Mouse (Mus musculus) megakaryocyte progenitor cell, adult 5-6 weeks (primary cell): ENCODE measurements at regions not wholly inside any gene's neighbourhood (a gene's known extent, or its start where the extent isn't known, plus 50 kb on each side); places are given as distances from the start of the nearest gene placed in this dataset.

ENCODE experiments used
- ATAC-seq: replicated peaks from 2 replicates; pipeline ENCODE4 v1.8.0; 2016; ENCODE audit warnings: mild to moderate bottlenecking, moderate TSS enrichment, inconsistent platforms; ENCODE audit not compliant: poor library complexity

DNA sequence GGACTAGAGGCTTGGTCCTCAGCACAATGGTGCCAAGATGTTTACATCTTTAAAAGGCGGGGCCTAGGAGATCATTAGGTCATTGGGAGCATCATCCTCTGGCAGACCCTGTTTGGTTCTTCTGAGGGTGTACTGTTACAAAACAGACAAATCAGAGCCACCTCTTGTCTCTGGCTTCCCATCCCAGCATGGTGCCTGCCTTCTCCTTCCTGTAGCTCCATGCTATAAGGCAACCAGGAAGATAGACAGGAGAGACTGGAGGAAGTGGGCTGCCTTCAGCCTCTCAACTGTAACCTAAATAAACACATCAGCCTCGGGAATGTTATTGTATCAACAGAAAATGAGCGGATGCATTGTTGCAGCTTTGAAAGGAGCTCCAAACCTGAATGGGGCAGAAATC lies 529.8 kb upstream of the Gm765 start:
- ATAC-seq, result no peak

DNA sequence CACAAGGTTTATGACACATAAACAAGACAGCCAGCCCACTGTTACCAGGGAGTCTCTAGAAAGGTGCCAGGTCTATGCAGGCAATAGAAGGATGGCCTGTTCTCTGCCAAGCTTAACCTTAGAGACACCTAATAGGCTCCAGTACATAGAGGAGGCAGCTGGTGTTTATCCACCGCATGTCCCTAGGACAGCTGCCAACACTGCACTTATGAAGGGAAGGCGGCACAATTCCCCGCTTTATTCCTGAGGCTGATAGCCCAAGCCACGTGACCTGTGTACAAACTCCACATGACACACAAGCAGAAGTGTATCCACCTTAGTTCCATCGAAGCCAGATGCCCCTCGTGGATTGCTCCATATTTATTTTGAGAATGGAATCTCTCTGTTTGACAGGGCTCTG lies 527.2 kb upstream of the Gm765 start:
- no peak for ATAC-seq

DNA sequence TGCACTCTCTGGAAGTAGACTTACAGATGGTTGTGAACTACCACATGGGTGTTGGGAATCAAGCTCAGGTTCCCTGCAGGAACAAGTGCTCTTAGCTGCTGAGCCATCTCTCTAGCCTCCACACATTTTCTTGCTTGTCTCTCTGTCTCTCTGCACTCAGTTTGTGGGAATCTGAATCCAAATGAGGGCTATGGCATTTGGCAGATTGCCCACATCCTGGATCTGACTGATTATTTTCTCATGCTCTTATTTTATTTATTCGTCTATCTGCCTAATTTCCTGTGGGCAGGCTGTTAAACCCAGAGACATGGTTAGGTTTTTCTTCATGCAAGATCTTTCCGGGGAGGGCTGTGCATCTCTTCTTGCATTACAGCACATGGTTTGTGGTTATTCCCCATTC lies 521.8 kb upstream of the Gm765 start:
- no peak for ATAC-seq

DNA sequence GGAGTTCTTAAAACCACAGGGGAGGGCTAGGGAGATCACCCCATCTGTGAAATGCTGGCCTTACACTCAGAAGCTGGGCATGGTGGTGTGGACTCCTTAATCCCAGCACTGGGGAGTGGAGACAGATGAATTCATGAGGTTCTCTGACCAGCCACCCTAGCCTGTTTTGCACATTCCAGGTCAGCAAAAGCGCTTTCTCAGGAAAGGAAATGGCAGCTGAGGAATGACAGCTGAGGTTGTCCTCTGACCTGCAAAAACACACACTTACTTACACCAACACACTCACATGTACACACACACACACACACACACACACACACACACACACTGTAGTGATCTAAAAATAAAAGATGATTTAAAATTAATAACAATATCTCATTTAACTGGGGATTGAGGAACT lies 513.4 kb upstream of the Gm765 start:
- ATAC-seq, result no peak

DNA sequence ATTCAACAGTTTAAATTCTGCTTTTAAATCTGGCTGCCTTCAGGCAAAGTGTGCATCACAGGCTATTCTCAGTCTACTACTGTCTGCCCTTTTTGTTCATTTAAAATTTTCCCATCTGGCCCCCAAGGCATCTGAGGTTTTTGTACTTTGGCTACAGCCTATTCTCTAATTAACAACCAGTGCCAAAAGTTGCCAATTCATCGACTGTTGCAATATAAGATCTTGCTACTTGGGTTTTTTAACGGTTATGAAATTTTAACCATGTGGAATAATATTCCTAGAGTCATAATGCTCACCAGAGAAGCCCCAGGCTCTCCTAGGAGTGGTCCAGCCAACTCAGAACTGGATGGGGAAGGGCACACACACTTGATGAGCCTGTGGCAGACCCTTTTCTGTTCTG lies 508.4 kb upstream of the Gm765 start:
- ATAC-seq, result no peak

DNA sequence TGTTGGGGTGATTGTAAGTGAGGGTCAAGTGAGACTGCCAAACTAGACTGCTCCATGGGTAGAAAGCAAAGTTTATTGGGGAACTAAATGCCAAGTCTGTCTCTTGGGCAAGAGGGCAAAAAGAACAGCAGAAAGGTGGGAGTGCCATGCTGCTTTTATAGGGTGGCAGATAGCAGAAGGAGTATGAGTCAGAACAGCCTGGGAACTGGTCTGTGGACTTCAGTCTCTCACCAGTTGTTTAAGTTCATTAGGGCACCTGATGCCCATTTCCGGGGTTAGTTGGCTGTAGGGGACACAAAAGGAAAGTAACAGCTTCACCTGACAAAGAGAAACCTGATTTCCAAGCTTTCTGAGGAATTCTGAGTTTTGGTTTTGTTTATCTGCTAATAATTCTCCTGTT lies 506.3 kb upstream of the Gm765 start:
- ATAC-seq, result no peak

DNA sequence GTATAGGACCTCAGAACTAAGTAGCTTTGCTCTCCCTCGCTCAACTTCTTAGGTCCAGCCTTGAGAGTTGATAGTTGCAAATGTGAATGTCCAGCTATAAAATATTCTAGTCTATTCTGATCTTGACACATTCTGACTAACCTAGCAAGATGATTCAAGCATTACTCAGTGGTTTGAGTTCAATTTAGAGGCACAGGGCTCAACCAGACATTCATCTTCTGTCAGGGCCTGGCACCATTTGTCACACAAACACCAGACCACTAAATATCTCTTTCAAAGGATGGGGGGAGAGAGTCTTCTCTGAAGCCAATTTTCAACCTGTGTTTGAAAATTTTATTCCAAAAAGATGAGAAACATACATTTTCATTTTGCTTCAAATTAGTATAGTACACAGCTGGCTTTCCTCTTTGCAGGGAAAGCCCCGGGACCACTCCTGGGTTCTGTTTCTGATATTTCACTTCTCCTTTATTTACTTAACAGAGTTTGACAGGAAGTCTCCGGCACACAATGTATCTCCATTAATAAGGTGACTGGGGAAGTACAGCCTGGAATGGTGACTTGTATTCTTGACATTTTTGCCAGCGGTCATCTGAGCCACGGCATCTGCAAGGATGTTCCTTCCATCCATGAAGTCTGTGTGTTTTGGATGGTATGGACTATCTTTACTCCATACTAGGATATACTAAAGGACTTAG lies 503.6 kb upstream of the Gm765 start:
- peak; percentile 51 for ATAC-seq

DNA sequence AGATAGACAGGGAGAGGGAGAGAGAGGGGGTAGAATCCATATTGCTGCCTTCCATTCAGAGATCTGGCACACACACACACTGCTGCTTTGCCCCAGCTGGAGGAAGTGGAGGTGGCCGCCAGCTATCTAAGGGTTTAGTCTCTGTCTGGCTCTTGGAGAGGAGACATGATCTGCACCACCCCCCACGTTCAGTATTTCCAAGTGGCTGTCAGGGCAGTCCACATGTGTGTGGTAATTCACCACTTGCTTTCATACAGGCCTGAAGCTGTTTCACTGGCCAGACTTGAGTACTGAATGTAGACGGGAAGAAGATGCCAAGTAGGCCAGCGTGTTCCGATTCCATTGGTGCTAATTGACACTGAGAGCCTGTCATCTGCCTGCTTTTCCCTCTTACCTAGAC lies 501.0 kb upstream of the Gm765 start:
- ATAC-seq, result peak; percentile 59

DNA sequence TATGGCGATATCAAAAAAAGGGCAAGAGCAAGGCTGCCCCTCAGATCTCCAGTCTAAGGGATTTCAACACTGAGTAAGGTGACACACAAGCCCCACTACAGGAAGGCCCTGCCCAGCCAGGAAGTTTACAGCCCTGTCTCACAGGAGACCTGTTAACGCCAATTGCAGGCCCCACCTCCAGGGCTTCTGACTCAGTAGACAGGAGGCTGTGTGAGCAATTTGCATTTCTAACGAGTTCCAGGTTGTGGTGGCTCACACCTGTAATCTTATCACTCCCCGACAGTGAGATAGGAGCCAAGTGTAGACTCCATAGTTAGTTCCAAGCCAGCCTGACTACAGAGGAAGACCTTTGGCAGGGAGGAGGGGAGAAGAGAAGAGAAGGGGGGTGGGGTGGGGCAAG lies 500.4 kb upstream of the Gm765 start:
- peak; percentile 51 for ATAC-seq

DNA sequence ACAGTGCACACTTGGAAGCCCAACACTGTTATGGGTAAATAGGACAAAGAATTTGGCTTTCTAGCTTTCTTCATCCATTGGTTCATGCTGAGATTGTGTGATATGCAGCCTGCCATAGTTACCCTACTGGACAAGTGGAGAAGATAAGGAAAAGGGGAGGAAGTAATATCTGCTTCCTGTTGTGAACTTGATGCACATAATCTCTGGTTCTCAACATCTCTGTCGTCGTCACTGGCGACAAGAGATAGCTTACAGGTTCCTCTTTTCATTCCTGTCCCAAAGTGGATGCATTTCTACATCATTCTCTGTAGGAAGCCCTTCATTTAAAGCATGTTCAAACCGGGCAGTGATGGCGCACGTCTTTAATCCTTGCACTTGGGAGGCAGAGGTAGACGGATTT lies 491.4 kb upstream of the Gm765 start:
- ATAC-seq, result peak; percentile 58

DNA sequence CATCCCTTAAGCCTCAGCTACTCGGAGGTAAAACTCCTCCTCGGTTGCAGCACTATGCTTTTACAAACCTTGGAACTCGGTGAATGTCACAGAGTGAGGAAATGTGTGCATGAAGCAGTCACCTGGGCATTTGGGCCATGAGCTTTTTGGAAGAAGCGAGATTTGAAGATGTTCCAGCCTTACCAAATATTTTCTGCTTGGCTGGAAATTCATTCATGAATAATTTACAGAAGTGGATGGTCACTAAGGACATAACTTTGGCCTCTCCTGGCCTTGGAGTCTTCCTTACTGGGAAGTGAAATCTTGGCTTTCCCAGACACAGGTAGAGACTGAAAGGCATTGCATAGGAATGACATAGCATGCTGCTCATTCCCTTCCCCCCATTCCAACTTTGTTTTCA lies 487.6 kb upstream of the Gm765 start:
- no peak for ATAC-seq

DNA sequence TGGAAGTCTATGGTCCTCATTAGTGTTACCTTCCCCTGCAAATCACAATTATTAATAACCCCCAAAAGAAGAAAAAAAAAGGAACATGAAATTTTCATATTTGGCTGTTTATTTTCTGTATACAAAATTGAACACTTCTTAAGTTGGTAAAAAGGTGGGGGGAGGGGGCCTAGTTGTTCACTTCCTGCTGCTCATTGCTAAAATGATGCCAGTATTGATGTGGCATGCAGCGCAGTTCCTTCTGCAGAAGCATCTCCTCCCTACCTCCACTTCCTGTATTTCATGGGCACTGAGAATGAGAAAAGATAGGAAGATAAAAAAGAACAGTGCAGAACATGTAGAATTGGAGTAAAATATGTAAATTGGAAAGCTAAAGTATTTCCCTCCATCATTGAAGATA lies 465.5 kb upstream of the Gm765 start:
- no peak for ATAC-seq

DNA sequence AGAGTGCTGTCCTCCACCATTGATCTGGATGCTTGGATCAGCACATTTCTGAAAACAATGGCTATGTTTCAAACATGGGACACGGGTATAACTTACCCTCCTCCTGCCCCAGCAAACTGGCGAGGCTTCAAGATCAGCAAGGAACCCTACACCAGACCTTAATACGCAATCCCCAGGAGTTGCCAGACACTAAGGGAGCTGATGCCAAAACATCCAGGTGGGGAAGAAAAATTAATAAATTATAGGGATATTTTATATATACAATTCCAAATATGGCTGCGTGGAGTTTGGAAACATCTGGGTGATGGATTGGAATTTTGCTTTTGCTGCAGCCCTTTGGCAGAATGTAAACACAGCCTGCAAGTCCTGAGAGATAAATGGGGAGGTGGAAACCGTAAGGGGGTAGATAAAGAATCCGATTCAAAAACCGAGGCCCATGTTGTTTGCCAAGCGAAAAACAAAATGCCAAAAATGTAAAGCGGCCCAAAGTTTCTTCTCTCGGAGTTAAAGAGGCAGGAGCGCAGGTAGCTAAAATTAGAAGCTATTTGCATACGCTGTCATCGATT lies 460.9 kb upstream of the Gm765 start:
- no peak for ATAC-seq

DNA sequence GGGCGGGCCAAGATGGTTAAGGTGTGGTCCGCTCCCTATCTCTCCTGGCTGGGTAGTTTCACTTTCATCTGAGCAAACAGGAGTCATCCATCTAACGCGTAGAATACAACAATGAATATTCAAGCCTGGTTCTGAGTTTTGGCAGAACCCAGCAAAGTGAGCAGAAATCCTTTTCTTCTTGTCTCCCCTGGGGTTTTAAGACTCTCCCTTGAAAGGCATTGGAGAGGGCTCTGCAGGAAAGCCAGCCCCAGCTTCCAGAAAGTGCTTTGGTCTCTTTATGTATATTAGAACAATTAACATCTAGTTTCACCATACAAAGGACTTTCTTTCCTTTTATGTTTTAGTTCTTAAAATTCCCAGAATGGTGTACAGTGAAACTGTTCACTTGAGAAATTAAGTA lies 458.5 kb upstream of the Gm765 start:
- ATAC-seq, result no peak

DNA sequence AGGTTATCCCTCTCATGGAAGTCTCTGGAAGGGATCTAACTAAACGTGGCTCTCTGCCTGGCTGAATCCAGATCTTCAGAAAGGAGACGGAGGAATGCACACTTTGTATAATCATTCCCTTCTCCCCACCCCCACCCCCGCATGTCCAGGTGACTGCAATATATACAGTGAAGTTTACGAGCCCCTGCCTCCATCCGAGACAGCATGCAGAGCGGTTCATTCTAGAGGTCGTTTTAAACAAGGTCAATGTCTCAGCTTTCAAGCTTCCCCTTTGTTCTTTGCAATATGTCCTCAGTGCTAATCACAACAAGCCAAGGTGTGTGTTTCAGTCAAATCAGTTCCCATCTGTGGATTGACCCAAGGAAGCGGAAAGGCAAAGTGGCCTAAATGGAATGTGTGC lies 457.5 kb upstream of the Gm765 start:
- no peak for ATAC-seq

DNA sequence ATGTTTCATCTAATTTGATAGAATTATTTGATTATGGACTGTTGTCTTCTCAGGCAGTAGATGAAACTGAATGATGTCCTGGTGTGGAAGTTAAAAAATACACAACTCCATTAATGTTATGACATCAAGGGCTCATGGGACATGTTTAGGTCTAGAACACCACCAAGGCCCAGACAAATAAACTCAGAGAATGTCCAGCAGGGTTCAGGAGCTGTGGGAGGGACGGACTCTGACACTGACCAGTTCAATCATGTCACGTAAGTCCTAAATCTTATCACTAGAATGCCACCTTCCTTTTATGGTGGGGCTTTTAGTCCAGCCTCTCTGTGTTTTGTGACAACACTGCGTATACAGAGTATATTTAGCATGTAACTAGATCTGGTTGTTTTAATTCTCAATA lies 455.2 kb upstream of the Gm765 start:
- ATAC-seq, result no peak

DNA sequence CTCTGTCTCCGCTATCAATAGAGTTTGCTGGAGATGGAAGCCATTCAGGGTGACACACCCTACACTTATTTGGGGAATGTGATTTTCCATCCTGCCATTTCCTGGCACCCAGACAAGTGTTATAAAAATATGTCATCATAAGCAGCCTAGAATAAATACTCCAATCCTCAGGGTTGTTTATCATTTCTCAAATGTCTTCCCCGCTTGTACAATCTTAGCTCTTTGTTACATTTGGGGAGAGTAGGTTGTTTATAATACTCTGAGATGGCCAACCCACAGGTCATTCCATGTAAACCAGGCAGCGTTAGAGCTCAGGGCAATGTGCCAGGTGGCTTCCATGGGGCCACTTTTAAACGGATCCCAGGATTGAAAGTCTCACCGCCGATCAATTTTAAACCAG lies 454.8 kb upstream of the Gm765 start:
- no peak for ATAC-seq

DNA sequence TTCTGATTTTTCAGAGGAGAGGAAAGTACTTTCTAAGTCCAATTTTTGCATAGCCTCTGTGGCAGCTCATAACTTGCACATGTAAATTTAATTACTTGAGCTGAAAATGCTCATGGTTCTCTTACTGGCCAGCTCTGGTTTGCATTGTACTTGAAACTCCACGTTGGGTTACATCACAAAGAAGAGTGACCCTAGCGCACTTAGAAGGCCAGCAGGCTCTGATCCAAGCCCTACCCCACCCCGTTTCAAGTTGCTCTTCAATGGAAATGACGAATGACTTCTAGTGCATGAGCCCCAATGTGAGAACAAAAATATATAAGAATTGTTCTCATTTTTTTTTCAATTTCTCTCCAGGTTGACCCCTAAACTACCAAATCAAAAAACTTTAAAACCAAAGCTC lies 454.1 kb upstream of the Gm765 start:
- ATAC-seq, result no peak

DNA sequence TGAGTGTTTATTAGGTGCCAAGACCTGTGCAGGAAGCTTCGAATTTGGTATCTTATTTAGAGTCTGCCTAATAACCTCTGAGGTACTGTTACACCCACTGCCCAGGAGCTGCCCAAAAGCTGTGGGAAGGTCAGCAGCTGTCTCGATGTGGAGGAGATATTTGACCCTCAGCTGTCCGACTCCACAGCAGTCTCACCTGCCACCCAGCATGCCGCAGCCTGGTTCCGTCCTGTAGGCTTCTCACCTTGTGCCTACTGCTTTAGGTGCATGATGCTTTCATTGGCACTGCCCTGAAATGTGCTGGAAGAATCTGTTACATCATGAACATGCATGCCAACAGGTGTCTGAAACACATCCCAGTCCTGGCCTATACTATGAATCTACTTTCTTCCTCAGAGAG lies 444.9 kb upstream of the Gm765 start:
- ATAC-seq, result no peak

DNA sequence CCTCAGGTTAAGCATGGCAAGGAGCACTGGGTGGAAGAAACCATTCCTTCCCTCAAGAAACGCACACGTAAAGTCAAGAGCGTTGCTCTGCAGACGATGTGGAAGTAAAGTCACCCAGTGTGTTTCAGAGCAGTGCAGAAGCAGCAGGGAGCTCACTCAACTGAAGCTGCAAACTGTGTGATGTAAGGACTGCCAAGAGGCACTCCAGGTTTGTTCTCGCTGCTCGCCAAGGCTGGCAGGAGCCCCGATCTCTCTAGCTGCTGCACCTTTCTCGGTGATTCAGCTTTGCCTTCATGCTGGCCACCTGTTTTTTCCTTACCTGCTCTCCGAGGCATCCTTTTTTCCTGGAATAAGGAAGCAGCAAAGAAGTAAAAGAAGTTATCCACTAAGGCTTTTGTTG lies 439.5 kb upstream of the Gm765 start:
- ATAC-seq, result no peak

DNA sequence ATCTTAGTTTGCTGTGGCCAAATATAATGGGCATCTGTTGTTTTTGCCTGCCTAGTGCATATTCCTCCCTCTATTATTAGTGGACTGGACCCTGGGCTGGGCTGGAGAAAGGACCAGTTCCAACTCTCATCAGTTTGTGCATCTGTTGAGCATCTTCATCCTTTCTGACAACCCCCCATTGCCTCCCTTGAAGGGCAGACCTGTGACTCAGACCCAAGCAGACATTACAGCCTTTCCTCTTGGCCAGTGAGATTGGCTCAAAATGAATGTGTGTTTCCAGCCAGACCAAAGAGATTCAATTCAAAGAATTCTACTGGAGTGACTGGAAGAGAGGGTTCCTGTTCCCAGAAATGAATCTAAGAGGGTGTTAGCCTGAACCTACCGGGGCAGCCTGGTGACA lies 433.2 kb upstream of the Gm765 start:
- ATAC-seq, result no peak

DNA sequence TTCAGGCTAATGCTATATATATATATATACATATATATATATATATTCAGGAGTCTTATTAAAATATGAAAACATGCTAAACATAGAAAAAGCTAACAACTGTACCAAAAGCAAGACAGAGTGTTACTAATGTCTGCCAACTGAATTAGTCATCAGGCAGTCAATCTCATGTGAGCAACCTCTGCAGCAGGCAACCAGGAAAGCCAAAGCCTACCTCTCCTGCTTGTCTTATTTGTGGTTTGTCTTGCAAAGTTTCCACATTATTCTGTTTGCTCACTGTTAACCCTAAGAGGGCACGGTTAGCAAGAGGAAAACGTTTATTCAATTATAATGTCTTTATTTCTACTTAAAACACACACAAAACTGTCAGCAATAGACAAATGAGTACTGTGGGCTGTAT lies 427.4 kb upstream of the Gm765 start:
- no peak for ATAC-seq

DNA sequence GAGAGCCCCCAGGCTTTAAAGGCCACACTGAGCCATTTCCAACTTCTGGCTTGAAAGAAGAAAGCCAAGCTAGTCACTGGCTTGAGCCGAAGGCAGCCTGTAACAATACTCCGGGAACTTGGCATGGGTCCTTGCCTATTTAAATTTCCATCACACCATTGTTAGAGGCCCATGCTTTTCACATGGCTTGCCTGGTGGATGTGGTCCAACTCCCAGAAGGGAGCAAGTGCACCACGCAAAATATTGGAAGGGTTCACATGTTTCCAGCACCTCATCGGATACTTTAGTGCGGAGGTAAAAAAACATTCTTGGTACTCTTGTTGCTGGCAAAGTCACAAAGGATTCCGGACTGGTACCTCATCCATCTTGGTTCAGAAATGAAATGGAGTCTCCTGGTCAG lies 426.8 kb upstream of the Gm765 start:
- ATAC-seq, result no peak
